Mouse (Mus musculus) testis, postnatal 14 days (tissue): ENCODE results near the gene Duoxa1.
"Not testable (repeated sequence)": the region's sequence is repeated elsewhere in the genome, so short reads cannot be mapped to it uniquely, and the experiment has no call there.

ENCODE experiments used
- DNase-seq: peaks from one replicate; pipeline ENCODE4 v3.0.0; 2021; ENCODE audit warnings: low spot score

Gene Duoxa1

DNA sequence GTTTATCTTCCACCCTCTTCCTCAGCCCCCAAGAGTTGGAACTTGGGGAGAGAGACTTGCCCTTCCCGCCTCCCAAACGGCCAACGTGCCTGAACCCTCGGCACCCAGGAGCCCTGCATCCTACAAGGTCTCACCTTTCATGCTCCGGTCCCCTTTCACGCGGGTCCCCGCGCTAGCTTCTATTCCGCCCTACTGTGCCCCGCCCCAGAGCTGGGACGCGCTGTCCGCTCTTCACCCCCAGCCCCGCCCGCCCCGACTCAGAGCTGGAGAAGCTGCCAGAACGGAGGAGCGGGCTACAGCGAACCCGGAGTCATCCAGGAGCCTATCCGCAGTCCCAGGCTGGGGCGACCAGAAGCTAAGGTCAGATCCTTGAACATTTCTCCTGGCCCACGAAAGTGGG, at the start of gene Duoxa1:
Gene Duoxa1, minus strand, starts transcription at position 195 of the 400 bp plus-strand sequence.
- no peak for DNase-seq

DNA sequence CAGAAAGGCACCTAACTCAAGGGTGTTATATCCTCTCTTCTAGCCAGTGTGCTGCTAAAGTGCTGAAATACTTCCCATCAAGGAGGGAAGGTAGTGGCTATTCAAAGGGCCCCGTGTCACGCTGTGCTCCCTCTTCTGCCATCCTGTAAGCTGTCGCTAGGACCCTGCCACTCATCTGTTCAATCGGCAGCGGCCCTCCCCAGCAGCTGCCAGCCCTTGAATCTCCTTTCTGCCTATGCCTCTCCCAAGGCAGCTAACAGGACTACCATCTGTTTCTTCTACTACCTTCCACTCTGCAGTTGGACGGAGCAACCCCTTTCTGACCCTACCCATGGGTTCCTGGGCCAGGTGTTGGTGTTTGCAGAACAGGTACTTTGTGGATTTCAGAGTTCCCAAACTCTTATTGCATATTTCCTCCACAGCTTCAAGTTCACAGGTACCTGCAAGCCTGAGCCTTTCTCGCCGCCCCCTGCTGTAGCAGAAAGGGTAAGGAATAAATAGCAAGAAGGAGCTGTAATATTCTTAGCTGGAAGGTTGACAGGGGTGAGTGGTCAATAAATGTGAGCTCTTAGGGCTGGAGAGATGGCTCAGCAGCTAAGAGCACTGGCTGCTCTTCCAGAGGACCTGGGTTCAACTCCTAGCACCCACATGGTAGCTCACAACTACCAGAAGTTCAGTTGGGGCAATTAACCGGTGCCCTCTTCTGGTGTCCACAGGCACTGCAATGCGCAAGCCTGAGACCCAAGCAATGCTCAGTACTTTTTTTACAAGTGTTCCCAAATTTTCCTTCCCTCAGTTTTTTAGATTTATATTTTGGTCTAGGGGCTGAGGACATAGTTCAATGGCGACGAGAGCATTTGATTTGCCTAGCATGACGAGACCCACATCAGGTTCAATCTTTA, 49.3 kb upstream of the Duoxa1 start:
- DNase-seq, result no peak

DNA sequence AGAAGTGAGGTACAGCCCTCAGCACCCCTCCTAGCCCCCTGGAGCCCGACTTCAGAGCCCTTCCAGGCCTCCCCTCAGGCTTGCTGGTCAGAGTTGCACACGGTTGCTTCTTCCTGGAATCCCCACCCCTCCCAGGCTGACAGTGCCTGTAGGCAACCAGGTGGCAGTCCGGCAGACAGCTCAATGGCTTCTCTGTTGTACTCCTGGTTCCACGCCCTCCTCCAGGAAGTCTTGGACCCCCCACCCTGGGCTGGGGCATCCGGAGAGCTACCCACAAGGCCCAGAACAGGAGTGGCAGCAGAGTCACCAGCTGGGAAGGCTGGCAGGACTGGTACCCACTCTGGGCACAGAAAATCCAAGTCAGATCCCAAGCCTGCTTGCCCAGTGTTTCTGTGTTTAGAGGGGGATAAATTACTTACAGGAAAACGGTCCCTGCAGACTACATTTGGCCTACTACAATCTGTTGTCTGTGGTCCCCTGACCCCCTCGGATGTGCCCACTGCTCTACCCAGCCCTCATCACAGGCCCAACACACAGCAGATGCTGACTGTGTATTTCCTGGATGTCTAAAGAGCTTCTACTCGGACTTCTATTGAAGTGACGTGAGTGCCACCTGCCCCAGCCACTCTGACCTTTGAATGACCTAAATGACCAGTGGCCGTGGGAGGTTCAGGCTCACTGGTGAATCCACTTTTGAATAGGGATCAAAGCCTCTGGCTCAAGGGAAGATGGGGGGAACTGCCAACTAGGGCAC, 48.5 kb upstream of the Duoxa1 start:
- no peak for DNase-seq

DNA sequence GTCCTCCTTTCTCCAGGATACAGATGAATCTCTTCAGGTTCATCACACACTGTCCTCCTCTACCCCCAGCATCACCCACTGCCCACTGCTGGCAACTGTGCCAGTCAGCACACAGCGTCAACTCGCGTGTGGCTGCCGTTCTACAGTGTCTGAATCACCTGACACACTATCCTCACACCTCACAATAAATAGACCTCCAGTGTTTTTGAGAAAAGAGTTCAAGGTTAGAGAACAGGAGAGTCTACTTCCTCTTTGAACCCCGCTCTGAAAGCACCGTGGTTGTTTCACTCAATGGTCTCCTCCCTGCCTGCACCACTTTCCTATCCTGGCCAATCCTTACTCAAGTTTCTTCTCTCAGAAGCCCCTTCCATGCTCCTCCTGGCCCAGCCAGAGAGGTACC, 47.7 kb upstream of the Duoxa1 start:
- DNase-seq, result no peak

DNA sequence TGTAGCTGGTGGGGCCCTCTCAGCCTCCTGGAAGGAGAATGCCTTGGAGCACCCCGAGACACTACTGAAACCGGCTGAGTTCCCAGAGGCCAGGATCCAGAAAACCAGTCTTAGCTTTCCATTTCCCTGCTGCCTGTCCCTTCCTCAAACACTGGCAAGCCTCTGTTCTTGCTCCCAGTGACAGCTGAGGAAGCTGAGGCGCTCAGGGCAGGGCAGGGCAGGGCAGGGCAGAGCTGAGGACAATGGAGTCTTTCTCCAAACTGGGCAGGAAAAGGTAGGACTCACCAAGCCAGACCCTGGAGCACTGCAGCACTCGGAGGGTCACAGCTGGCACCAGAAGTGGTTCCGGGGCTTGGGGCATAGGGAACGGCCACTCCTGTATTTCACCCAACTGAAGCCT, 46.8 kb upstream of the Duoxa1 start:
- DNase-seq, result no peak

DNA sequence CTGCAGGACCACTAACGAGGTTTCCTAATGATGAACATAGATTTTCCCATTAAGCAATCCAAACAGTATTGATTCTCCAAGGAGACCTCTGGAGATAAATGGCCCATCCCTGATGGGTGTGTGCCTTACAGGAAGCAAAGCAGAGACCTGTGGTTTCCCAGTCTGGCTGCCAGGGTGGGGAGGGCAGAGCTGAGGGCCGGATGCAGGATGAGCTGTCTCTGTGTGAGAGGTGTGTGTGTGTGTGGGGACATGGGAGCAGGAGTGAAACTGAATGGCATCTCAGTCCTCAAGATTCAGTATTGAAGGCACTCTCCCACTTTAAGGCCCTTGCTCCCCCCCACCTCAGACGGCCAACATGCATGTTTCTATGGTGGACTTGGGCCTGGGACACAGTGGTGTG, 42.7 kb upstream of the Duoxa1 start:
- DNase-seq, result no peak

DNA sequence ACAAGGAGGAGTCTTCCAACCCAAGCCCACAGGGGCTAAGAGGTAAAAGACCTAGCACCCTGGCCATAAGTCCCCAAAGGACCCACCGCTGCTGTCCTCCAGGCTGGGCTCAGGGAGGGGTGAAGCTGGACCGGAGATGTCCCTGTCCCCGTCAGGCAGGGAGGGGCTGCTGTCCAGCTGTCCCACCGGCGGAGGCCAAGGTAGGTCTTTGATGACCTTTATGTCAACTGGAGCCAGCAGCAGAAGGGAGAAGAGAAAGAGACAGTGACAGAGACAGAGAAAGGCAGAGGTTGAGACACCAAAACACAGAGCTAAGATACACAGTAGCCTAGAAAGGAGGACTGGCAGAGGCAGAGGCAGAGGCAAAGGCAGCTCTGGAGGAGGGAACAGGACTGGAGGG, 41.9 kb upstream of the Duoxa1 start:
- no peak for DNase-seq

DNA sequence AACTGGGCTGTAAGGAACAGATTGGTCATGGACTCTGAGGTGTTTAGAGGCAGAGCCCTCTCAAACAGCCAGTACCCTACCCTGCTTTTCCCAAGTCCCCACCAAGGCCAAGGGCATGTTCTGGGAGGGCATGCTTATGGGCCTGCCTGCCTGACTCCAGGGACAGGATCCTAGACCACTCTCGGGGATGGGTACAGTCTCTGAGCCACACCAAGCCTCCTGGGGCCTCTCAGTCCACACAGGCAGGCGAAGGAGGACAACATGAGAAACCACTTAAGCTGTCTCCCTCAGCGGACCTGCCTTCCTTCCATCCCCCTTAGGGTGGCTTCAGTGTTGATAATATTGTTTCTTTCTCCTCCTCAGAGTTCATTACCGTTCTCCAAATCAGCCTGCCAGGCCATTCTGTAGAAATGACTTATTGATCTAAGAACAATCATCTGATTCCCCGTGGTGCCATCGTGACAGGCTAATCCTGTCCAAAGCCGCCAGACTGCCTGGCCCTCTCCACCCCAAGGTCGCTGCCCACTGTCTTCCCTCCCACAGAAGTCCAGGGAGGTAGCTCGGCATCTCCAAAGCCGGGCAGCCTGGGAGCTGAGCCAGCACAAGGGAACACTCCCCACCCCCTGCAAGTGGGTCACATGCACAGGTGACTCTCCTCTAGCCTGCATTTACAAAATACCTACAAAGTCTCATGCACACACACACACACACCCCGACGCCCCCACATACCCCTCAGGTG, 40.8 kb upstream of the Duoxa1 start:
- DNase-seq, result peak; percentile 64

DNA sequence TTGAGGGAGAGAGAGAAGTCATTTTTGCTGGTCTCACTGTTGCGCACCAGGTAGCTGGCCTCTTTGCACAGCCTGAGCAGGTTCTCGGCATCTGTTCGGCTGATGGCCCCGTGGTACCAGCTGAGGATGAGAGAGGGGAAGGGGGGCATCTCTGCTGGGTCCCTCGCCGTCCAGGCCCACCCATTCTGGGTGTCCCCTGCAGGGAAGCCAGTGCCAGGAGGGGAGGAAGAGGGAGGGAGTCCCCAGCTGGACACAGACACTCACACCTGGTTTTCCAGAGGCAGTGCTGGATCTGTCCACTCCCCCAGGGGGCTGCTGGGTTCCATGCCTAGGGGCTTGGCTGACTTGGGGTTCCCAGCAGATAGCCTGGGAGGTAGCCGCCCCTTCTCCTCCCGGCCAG, 40.2 kb upstream of the Duoxa1 start:
- no peak for DNase-seq

DNA sequence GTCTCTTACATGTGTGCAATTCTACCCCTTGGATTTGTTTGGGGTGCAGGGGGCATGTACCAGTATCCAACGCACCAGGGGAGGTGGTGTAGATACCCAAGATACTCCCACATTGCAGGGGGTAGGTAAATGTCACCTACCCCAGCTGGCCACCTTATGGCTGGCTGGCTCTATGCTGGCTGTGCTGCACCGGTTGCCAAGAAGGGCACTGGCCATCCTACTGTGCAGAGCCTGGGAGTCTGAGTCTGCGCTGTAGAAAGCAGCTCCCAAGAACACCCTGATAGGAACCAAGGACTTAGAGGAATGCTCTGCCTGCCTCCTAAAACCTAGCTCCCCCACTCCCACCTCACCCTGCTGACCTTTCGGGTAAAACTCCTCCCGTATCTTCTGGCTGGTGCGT, 39.5 kb upstream of the Duoxa1 start:
- DNase-seq, result peak; percentile 43

DNA sequence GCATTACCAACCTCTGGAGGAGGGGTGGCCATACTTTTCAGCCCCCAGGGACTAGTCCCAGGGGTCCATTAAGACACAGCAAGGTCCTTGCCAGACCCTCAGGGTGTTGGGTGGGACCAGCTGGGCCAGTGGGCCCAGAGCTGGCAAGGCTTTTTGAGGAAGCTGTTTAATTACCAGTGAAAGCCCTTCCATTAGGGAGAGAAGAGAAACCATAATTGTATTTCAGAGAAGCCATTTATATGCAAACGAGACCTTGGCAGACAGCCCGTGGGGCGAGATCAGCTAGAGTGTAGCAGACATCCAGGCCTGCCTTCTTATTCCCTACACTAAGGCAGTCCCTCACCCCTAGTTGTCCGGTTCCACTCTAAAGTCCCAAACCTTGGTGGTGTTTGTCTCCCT, 38.4 kb upstream of the Duoxa1 start:
- DNase-seq, result no peak

DNA sequence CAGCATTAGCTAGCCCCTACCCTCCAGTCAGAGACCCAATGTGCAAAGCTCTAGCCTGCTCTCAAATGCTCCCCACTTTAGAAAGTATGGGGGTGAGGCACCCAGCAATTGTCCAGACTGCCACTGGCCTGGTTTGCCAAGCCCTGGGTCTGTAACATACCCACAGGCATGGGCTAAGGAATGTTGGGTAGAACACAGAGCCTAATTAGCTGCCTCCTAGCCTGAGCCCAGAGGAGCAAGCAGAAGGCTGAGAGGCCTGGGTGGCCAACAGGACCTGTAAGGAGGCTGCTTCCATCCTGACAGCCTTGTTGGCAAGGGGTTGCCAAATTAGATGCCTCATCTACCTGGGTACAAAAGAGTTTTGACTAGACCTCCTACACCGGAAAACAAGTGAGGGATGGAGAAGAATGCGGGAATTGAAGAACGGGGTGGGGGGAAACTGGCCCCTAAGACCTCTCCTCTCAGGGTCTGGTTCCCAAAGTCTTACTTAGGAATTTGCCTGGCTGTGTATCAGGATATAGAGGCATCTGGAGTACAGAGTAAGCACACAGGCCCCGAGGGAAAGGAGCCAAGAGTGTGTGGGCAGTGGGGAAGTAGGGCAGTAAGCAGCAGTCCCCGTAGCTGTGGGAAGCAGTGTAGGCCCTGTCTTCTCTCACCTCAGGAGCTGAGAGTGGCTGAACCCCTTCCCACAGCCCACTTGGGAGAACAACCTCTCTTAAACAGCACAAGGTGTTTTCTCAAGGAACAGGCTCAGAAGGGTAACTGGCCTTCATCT, 37.8 kb upstream of the Duoxa1 start:
- no peak for DNase-seq

DNA sequence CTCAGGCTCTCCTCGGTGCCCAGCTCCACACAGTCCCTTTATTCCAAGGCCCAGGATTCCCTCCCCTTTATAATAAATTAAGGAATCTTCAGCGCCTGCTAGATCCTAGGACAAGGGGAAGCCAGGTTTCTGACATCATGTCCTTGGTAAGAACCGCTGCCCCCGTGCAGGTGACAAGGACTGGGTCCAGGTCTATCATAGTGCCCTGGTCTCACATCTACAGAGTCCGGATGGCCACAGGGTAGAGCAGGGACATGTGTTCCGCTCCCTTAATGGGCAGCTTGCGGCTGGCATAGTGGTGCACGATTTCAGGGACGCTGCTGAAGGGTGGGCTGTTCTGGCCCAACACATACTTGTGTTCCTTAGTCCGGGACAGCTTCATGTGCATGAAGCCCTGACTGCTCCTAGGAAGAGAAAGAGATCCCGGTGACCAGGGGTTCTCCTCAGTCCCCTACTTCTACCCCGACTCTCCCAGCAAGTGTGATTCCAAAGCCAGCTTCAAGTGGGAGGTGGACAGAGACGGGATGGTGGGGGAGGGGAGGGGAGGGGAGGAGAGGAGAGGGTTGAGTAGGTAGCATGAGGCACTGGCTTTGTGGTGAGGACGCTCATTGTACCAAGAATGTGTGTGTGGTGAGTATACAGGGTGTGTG, 35.7 kb upstream of the Duoxa1 start:
- DNase-seq, result peak; percentile 62

DNA sequence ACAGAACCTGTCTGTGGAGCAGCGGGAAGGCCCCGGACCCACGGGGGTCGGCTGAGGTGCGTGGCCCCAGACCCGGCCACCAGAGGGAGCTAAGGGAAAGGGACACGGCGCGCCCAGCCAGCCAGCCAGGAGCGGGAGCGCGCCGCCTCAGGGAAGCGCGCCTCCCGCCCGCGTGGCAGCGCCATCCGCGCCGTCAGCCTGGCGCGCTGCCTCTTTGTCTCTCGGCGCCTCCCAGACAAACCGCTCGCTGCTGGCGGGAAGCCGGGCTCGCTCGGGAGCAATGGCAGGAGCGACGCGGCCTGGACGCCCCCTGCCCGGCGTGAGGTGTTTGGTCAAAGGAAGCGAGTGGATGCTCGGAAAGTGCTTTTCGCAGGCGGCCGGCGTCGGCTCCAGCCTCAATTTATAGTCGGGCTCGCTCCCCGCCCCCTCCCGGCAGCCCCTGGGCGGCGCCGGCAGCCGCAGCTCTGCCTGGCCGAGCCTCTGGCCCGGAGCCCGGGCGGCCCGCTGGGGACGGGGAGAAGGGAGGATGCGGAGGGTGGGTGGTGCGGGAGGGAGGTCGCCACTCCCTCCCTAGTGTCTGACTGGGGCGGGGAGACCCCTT, 35.1 kb upstream of the Duoxa1 start:
- peak; percentile 82 for DNase-seq

DNA sequence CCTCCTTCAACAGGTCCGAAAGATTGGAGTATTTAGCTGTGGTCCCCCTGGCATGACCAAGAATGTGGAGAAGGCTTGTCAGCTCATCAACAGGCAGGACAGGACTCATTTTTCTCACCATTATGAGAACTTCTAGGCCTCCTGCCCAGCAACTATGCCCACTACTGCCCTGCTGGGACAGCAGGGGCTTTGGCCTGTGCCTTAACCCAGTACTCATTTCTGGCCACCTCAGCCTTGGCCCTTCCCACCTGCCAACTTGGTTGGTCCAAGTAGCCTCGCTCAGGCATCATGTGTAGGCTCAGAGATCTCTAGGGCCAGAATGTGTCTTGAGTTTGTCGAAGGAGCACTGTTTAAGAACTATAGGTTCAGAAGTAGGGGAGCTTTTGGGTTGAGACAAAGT, 33.7 kb upstream of the Duoxa1 start:
- DNase-seq, result no peak

DNA sequence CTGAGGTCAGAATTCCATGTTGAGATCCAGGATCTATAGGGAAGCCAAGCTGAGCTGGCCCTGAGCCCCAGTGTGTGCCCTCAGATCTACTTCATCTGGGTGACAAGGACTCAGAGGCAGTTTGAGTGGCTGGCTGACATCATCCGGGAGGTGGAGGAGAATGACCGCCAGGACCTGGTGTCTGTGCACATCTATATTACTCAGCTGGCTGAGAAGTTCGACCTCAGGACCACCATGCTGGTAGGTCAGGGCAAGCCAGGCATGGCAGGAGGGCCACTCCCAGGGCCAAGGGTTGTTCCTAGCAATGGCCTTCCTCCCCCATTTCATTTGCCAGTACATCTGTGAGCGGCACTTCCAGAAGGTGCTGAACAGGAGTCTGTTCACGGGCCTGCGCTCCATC, 32.6 kb upstream of the Duoxa1 start:
- not testable (repeated sequence) for DNase-seq

DNA sequence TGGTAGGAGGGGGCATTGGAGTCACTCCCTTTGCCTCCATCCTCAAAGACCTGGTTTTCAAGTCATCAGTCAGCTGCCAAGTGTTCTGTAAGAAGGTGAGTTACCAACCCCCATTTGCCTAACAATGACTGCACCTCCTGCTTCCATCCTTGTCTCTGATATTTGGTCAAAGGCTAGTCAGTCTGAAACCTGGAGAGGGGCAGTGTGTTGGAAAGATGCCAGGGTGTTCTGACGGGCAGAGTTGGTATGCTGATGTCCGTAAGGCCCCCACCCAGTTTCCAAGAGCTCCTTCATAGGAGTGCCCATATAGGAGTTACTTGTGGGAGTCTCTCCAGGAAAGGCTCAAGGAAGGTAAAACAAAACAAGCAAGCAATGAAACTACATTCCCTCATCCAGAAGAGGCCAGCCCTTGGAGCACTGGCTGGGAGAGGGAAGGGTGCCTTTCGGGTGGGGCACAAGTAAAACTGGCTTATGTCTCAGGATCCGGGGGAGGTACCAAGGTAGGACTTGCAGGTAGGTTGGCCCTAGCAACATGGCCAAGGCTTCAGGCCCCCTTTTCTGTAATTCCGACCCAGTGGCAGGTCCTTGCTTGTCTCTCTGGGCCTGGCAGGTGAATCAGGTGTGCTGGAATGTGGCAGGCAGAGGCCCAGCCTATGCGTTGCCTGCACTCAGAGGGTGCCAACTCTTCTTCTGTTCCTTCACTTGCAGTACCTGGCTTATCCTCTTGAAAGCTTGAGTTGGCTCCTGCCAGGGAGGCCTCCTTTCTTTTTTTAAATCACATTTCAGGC, 31.8 kb upstream of the Duoxa1 start:
- DNase-seq, result no peak

DNA sequence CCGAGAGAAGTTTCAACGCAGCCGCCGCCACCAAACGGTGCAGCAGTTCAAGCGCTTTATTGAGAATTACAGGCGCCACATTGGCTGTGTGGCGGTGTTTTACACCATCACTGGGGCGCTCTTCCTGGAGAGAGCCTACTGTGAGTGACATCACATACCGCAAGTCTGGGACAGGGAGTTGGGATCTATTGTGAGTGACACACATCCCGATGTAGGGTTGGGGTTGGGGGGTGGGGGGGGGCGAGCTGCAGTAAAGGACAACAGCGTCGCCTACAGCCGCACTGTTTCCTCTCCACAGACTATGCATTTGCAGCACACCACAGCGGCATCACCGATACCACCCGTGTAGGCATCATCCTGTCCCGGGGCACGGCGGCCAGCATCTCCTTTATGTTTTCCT, 23.8 kb upstream of the Duoxa1 start:
- no peak for DNase-seq

DNA sequence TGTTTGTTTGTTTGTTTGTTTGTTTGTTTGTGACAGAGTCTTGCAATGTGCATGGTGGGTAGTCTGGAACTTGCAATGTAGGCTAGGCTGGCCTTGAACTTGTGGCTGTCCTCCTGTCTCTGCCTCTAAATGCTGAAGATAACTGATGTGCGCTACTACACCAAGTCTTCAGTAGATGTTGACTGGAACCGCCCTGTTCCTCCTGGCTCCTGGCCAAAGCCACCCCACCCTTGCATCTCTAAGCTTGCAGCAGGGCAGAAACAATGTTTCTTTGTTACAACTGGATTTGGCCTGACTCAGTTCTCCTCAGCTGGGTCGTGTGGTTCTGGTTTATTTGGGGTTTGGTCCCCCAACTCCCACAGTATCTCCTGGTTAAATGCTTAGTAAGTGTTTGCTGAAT, 20.6 kb upstream of the Duoxa1 start:
- DNase-seq, result peak; percentile 71

DNA sequence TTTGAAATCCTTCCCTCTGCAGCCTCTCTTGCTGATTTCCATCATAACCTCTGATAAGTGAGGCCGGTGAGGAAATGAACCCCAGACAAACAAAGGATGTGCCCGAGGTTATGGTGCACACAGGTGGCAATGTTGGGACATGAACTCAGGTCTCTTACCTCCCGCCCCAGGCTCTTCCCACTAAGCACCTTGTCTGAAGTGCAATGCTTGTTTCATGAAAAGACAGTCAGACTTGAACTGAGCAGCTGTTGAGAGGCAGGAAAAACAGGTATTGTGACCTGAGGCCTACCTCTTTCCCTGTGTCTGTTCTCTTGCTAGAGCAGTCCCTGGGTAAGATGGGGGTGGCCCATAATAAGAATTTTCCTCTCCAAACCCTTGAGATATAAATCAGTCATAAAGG, 18.7 kb upstream of the Duoxa1 start:
- DNase-seq, result no peak
